Mouse (Mus musculus): ENCODE measurements at regions not wholly inside any gene's neighbourhood (a gene's known extent, or its start where the extent isn't known, plus 50 kb on each side); places are given as distances from the start of the nearest gene placed in this dataset.

GRCm38 (mm10) chr3:52817416-52817815 lies 199.6 kb downstream of the Cog6 start:
- TF ChIP-seq CTCF (IDR thresholded peaks at IDR 0.05; ENCODE audit: low read depth, low read length) (no peak), POLR2AphosphoS5 (IDR thresholded peaks at IDR 0.05; ENCODE audit: insufficient replicate concordance, low read depth, low read length) (no peak), GATA1 (IDR thresholded peaks at IDR 0.05; ENCODE audit: borderline replicate concordance, low read length) (no peak), TAL1 (conservative IDR thresholded peaks at IDR 0.05; ENCODE audit: low read depth, low read length) (no peak), GATA2 (IDR thresholded peaks at IDR 0.05; ENCODE audit: borderline replicate concordance, low read depth, low read length) (no peak)
